Mouse (Mus musculus) gastrocnemius, postnatal 10 days (tissue): ENCODE data around the gene Ncoa3. TPM values are rescaled to one million over a fixed set of nuclear protein-coding genes. Genes with fewer than 3 reads are reported as not detected.

ENCODE experiments used
- DNase-seq: peaks from one replicate; pipeline ENCODE4 v3.0.0; 2021; ENCODE audit warnings: mixed read lengths
- total RNA-seq, 2 experiments: library from RNA; stranded (reverse); gene quantifications; 2 replicates each; pipeline ENCODE4 v1.2.3; 2021

Ncoa3 gene
- total RNA-seq, 2 experiments from 2014 or later = 12.2 to 17.2 TPM

DNA sequence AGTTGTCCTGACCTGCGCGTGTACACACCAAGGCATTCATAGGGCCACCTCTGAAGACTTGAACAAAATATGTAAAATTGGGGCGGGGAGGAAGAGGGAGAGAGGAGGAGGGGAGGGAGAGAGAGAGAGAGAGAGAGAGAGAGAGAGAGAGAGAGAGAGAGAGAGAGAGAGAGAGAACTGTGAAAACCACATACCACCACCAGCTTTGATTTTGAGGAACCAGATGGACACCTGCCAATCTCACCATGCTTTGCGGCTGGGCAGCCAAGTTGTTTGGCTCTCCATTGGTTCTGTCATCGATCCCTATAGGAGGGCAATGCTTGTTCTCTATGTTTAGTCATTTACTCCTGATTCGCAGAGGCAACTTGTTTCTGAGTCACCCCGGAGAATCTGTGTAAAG, 21.7 kb upstream of the Ncoa3 start:
- DNase-seq = no peak

DNA sequence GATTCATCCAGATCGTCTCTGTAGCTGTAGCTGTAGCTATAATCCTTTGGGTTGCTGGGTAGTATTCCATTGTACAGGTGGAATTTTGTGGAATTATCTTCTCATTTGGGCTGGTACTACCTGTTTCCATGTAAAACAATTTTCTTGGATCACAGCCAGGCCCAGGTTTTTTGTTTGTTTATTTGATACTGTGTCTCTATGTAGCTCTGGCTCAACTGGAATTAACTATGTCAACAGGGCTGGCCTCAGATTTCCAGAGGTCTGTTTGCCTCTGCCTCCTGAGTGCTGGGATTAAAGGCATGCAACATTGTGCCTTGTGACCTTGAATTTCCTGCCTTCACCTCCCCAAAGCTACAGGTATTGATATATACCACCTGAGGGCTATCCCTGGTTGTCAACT, 18.1 kb upstream of the Ncoa3 start:
- no peak for DNase-seq

DNA sequence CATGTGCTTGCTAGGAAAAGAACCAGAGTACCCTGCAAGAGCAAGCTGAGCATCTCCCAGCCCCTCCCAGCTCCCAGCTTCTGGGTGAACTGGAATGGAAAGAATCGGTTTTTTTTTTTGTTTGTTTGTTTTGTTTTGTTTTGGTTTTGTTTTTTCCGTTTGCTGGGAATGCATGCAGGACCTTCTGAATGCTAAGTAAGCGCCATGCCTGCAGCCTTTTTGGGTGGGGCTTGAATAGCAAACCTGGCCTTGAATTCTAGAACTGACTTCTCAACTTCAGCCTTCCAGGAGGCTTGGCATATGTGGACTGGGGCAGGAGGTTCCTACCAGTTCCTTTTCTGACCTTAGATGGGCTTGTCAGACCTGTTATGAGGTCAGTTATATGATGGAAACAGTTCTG, 16.2 kb upstream of the Ncoa3 start:
- DNase-seq = no peak

DNA sequence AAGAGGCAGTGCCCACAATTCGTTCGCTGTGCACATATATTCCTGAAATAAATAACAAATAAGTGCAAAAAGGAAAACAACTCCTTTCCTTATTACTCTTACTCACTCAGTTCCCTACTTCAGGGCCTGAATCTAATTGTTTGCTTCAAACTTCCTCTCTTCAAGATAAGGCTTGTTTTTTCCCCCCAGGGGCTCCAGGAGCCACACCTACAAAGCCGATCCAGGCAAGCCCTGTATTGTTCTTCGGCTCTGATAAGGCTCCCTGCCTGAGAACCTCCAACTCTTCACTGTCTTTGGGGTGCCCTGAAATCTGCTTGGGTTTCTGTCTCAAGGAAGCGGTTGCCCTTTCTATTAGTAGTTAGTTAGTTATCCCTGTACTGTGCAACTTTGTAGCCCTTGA, 15.6 kb upstream of the Ncoa3 start:
- no peak for DNase-seq

DNA sequence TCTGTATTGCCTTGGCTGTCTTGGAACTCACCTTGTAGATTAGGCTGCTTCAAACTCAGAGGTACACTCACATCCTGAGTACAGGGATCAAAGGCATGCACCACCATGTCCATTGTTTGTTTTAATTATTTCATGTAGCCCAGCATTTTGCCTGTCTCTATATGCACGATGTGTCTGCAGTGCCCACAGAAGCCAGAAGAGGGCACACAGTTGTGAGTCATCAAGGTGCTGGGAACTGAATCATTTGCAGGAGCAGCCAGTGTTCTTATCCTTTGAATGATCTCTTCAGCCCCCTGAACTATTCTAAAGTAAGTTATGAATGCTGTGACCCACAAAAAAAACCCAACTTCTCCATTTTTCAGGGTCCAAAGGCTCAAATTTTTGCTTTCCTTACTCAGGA, 14.3 kb upstream of the Ncoa3 start:
- no peak for DNase-seq

DNA sequence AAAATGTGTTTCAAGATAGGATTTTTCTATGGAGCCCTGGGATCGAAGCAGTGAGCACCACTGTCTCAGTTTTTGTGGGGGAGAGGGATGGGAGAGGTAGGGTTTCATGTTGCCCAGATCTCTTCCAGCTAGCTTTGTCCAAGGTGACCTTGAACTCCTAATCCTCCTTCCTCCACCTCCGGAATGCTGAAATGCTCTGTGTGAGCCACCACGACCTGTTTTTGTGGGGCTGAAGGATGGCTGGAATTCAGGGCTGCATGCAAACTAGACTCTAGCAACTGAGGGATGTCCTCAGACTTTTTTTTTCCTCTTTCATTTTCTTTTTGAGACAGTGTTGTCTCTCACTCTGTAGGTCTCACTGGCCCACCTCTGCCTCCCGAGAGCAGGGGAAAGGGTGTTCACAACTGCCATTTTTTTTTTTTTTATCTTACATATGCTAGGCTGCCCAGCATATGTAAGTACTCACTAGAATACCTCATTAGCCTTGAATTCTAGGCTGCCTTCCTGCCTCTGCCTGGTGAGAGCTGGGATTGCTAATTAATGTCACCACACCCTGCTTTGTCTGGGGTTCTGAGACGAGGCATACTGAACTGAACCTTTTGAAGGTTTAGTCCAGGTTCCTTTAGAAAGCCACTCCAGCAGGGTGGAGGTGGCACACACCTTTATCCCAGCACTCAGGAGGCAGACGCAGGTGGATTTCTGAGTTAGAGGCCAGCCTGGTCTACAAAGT, 11.0 kb upstream of the Ncoa3 start:
- DNase-seq = no peak

DNA sequence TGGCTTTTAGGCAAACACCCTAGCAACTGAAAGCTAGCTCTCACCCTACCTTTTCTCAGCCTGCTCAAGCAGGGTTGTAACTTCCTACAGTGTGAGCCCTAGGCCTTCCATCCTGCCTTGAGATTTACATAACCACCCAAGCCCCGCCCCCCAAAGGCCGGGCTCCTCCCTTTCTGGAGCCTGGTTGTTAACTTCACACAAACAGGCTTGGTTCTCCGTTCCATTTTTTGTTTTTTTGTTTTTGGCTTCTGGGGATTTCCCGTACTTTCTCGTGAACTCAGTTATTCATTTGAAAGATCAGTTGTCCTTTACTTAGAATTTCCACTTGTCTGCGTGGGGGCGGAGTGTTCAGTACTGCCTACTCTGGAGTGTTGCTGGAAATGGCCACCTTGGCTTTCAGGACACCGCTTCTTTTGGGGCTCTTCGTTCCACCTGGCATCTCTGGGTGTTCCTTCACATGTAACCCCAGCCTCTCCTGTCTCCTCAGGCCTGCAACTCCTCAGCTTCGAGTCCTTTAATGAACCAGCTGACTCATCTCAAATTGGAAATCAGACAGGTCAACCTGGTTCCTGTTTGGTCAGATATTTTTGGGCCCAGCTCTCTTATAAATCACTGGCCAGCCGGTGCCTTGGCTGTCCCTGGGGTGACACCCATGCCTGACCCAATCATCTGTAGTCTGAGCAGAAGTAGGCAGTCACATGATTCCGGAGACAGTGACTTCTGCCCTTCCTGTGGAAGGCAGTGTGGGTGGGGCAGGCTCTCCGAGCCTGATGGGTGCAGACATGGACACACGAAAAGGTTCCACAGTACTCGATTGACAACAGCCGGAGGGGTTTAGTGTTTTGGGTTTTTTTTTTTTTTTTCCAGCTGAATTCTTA, 9.7 kb upstream of the Ncoa3 start:
- DNase-seq = peak; percentile 38

DNA sequence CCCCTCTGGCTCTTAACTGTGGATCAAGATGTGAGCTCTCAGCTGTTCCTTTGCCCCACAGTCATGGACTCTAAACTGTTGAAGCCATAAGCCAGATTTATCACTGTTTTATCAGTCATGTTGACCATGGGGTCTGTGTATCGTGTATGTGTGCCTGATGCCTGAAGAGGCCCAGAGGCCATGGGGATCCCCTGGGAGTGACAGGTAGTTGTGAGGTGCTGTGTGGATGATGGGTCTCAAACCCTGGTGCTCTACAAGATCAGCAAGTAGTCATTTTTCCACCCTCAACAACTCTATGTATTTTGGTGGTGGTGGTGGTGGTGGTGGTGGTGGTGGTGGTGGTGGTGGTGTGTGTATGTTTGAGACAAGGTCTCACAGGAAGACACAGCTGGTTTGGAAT, 8.1 kb upstream of the Ncoa3 start:
- DNase-seq = no peak

DNA sequence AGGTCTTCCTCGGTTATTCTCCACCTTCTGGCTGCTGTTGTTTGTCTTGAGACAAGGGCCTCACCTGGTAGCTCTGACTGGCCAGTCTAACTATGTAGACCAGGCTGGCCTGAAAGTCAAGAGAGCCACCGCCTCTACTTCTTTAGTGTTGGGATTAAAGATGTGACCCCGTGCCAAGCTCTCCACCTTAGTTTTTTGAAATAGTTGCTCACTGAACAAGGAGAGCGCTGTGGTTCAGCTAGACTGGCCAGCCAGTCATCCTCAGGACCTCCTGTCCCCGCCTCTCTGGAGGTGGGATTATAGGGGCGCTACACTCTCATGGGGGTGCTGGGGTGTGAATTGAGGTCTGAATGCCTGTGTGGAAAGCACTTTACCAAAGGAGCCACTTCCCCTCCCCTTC, 7.5 kb upstream of the Ncoa3 start:
- DNase-seq = no peak

DNA sequence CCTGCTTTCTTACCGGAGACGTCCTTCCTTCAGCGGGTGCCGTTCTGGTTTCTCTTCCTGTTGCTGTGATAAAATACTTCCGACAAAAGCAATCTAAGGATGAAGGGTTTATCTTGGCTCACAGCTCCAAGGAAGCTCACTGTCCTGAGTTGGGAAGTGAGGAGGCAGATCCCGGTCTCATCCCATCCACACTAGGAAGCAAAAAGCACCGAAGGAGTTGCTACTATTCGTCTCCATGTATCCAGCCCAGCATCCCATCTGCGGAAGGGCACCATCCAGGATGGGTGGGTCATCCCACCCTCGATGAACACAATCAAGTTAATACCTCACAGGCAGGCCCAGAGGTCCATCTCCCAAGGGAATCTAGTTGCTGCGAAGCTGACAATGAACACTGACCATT, 6.9 kb upstream of the Ncoa3 start:
- no peak for DNase-seq

DNA sequence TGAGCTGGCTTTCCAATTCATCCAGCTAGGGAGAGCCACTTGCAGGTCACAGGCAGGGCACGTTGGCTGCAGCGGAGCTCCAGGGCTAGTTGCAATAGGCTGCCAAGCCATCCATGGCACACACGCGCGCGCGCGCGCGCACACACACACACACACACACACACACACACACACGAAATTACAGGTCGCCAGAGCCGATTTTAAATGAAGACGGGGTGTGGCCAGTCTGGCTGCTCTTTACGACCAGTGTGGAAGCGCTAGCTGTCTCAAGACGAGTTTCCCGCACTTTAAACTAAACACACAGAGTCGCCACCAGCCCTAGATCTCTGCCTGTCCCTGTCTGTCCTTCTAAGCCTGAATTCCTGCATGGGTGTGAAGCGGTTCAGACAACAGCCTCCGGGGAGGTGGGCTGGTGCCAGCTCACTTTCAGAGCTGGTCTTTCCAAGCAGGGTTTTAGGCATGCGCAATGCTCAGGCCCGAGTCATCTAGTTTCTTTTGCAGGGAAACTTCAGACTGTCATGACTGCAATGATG, 5.4 kb upstream of the Ncoa3 start:
- DNase-seq = peak; percentile 76

DNA sequence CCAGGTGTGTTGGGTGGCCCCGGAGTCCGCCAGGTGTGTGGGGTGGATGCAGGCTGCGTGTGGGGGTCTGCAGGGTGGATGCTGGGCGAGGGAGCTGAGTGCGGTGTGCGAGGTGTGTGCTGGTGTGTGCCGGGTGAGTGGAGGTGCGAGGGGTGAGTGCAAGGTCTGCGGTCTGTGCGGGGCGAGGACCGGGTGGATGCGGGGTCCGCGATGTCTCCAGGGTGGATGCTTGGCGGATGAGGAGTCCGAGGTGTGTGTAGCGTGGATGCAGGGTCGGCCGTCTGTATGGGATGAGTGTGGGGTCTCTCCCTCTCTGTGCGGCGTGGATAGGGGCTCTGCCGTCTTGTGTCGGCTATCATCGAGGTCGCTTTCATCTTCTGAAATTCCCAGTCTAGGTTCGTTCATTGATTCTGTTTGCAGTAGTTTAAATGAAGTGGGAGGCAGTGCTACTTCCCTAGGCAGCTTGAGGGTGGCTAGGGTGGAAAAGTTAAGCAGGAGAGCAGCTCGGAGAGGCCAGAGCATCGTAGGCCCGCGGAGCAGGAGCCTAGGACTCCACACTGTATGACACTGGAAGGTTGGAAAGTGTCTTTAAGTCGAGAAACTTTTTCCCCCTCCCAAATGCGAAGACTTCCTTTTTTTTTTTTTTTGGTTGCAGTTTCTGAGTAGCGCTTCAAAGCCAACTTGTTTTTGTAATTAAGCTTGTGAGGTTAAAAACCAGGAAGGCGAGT, 901 bp downstream of the Ncoa3 start:
- peak; percentile 27 for DNase-seq

DNA sequence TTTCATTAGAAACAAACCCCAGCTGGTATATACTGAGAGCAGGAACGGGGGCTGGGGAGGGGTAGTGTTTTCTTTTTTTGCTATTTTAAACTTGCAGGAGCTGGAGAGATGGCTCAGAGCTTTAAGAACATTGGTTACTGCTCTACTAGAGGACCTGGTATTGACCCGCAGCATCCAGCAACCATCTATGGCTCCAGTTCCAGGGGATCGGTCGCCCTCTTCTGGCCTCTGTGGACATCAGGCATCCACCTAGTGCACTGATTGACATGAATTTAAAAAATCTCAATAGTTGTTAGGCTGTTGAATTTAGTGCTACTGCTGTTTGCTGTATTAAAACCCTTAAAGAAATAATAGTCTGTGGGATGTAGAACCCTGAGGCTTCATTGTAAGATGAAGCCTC, 1.9 kb downstream of the Ncoa3 start:
- DNase-seq = no peak

DNA sequence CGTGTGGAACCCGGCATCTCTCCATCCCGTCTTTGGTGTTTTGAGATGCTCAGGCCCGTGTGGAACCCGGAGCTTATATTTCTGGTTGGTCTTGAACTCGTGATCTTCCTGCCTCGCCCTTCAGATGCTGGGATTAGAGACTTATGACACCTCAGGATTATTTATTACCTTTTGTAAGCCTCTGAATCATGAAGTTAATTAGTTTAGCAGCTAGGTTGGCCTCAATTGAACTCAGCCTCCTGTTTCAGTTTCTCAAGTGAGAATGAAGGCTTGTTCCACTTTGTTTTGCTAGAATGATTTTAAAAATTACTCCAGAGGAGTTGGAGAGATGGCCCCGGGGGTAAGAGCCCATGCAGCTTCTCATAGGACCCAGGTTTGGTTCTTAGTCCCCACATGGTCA, 3.3 kb downstream of the Ncoa3 start:
- DNase-seq = no peak

DNA sequence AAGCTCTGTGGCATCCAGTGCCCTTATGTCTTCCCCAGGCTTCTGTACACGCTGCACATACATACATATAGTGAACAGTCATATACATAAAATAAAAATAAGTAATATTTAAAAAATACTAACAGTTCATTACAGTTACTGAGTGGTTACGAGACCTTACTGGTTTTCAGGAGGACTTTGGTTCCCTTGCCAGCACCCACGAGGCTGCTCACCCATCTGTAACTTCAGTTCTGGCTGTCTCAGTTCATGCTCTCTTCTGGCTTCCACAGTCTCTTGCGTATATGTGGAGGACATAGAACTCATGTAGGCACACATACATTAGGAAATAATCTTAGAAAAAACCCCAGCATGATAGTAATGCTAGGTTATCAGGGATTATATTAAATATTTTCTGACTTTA, 3.7 kb downstream of the Ncoa3 start:
- no peak for DNase-seq

DNA sequence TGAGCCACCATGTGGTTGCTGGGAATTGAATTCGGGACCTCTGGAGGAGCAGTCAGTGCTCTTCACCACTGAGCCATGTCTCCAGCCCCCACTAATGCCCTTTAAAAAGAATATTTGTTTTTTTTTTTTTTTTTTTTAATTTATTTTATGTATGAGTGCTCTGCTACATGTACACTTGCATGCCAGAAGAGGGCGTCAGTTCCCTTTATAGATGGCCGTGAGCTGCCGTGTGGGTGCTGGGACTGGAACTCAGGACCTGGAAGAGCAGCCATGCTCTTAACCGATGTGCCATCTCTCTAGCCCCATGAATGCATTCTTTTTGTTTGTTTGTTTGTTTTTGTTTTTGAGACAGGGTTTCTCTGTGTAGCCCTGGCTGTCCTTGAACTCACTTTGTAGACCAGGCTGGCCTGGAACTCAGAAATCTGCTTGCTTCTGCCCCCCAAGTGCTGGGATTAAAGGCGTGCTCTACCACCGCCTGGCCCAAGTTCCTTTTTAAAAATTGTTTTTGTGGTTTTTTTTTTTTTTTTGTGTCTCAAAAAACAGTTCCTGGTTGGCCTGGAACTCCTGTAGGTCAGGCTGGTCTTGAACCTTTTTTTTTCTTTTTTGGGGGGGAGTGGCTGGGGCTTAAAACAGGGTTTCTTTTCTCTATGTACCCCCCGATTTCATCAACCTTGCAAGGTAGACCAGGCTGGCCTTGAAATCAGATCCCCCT, 5.0 kb downstream of the Ncoa3 start:
- no peak for DNase-seq

DNA sequence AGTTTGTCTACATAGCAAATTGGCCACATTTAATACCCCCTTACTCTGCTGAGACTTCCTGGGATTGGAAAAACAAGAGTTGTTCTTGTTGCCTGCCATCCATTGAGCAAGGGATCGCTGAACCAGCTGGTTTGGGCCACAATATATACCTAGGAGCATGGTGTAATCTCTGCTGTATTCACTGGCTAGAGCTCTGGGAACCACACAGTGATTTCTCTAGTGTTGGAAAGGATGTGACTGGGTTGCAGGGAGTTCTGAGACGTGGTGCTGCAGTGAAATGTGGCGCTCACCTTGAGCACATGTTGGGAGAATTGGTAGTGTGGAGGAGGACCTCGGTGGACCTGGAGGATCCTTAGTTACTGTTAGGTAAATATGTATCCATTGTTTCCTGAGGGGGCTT, 6.5 kb downstream of the Ncoa3 start:
- no peak for DNase-seq

DNA sequence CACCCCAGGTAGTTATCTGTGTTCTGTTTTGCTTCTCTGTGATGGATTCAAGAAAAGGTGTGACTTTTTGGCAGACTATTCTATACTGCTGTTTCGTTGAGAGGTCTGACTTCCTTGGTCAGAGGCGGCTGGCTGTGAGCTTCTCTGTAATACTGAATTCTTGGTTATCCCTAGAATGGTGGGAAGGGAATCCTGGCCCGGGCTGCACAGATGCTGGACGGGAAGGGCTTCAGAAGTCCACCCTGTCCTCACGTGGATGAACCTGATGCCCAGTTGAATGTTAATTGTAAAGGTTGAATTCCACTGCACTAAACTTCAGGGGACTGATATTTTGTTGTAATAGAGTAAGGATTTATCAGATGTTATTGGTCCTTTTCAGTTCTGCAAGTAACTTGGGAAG, 7.4 kb downstream of the Ncoa3 start:
- DNase-seq = no peak

DNA sequence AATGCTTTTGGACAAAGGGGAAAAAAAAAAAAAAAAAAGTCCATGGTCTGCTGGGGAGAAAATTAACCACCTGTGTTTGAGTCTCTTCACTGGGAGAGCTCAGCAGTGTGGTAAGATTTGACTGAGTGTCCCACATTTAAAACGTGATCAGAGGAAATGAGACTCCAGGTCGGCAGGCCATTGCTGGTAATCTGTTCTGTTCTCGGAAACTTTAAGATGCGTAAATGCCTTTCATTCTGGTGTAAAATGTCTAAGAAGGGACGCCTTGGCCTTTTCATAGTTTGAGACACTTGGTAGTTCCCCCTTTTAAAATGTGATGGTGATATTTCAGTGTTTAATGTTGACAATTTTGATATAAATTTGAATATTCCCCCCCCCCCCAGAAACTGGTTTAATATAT, 7.8 kb downstream of the Ncoa3 start:
- DNase-seq = no peak

DNA sequence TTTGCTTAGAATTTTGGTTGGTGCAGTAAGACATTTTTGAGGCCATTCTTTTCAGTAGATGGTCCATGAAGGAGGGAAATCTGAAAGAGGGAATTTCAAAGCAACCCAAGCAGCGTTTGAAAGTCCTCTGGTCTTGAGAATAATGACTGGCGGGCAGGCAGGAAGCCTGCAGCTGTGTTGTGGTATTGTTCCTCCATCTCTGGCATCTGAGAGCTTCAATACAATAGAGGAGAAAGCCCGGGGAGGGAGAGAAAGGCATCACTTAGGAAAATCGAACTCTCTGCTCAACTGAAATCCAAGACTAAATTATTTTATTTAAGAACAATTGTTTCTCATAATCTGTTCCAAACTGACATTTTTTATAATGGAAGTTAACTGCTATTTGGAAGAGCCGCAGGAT, 8.3 kb downstream of the Ncoa3 start:
- DNase-seq = no peak

DNA sequence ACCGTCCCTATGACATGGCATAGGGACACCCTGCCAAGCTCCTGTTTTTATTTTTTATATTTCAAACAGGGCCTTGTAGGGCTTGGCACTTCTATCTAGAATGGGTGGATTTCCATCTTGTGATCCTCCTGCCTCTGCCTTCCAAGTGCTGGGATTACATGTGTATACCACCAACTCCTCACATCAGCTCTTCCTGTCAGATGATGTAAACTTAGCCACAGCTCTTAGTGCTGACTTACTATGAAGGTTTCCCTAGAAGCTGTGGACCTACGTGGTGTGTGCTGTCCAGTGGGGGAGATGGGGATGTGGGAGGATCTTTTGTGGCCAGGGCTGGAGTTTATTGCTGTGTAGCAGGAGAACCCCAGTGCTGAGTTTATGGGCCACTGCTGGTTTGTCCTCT, 8.9 kb downstream of the Ncoa3 start:
- no peak for DNase-seq

DNA sequence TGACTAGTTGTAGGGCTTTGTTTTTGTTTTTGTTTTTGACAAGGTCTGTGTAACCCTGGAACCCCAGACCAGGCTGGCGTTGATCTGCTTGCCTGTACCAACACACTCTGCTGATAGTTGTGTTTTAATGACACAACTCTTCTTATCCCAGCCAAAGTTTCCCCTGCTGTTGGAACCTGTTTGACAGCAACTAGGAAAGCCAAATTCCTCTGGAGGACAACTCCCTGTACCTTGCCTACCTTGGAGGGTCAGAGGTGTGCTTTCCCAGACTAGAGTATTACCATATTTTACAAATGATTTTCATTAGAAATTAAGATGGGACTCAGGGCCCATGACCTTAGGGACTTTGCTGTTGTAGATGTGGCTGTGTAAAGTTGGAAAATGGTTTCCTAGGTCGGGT, 9.3 kb downstream of the Ncoa3 start:
- DNase-seq = no peak
